Comparison of ENCODE assay signal across 10 mouse cellular contexts in genomic region chr10:62060224-62060913, GRCm38 (mm10).
DNase-seq lines count a peak whose midpoint lies in the region; ATAC-seq and TF ChIP-seq lines count a peak whose summit lies in the region.
"Had no signal": no experiment of that assay in that cellular context is flagged by ENCODE, and none has a peak within 500 bp of the region (broad histone marks: within the 10 kb centered on the region; RNA-seq: fewer than 3 reads in every experiment).

No protein-coding gene starts in this region.

- peaks cover 31% of the 10 kb centered on the region for H3K4me1 ChIP-seq in hindbrain, embryonic 10.5 days (replicated peaks)
- H3K4me1 ChIP-seq in hindbrain, embryonic 12.5 days, result peaks cover 33% of the 10 kb centered on the region
- peaks cover 12% of the 10 kb centered on the region; the same call in 1 of the 2 replicates for H3K4me1 ChIP-seq in hindbrain, postnatal 0 days (ENCODE audit: insufficient read depth, low read length)

- H3K36me3 ChIP-seq in hindbrain, embryonic 10.5 days, result no peaks in the 10 kb centered on the region
- H3K36me3 ChIP-seq in hindbrain, embryonic 12.5 days, result no peaks in the 10 kb centered on the region
- H3K36me3 ChIP-seq in hindbrain, postnatal 0 days (ENCODE audit: insufficient read depth, low read length), result no peaks in the 10 kb centered on the region

- no peaks in the 10 kb centered on the region for H3K9me3 ChIP-seq in hindbrain, embryonic 10.5 days
- no peaks in the 10 kb centered on the region for H3K9me3 ChIP-seq in hindbrain, embryonic 12.5 days (replicated peaks)
- H3K9me3 ChIP-seq in hindbrain, postnatal 0 days (ENCODE audit: low read length), result no peaks in the 10 kb centered on the region

- H3K4me2 ChIP-seq in hindbrain, embryonic 12.5 days (replicated peaks), result no peak overlapping the region
- no peak overlapping the region for H3K4me2 ChIP-seq in hindbrain, postnatal 0 days (ENCODE audit: low read depth, low read length)

- H3K9ac ChIP-seq in hindbrain, embryonic 12.5 days, result no peak overlapping the region
- no peak overlapping the region for H3K9ac ChIP-seq in hindbrain, postnatal 0 days (replicated peaks; ENCODE audit: low read length)

- no peak for TF ChIP-seq CTCF in hindbrain, postnatal 0 days (IDR thresholded peaks at IDR 0.05; ENCODE audit: low read depth)

- H3K27ac ChIP-seq in hindbrain, embryonic 10.5 days, result 0 out of 2 replicates have a peak overlapping the region, but pooled peaks have one; percentile 16
- no peak overlapping the region for H3K27ac ChIP-seq in hindbrain, embryonic 12.5 days
- H3K27ac ChIP-seq in hindbrain, postnatal 0 days, result no peak overlapping the region

- 0 out of 2 replicates have a peak, but pooled peaks cover 6% of the 10 kb centered on the region for H3K27me3 ChIP-seq in hindbrain, embryonic 10.5 days (ENCODE audit: insufficient read depth, poor library complexity, severe bottlenecking)
- H3K27me3 ChIP-seq in hindbrain, embryonic 12.5 days, result no peaks in the 10 kb centered on the region
- H3K27me3 ChIP-seq in hindbrain, postnatal 0 days (ENCODE audit: insufficient read depth, low read length), result no peaks in the 10 kb centered on the region

- no peak overlapping the region for H3K4me3 ChIP-seq in hindbrain, embryonic 10.5 days
- no peak overlapping the region for H3K4me3 ChIP-seq in hindbrain, embryonic 12.5 days
- no peak overlapping the region for H3K4me3 ChIP-seq in hindbrain, postnatal 0 days (ENCODE audit: low read length)

- no peak for ATAC-seq in hindbrain, embryonic 12.5 days (ENCODE audit: low FRiP score)
- no peak for ATAC-seq in hindbrain, postnatal 0 days

- no peak for DNase-seq in hindbrain, embryonic 10.5 days (ENCODE audit: low spot score)
- peak; percentile 19 for DNase-seq in ovary, postnatal 14 days (ENCODE audit: low spot score)
- DNase-seq in ovary, adult 18-20 months (ENCODE audit: low spot score), result no peak
- DNase-seq in hindbrain, postnatal 0 days (ENCODE audit: low spot score), result peak; percentile 45
- peak; percentile 56 for DNase-seq in testis, postnatal 10 days (ENCODE audit: low spot score)
- no peak for DNase-seq in frontal cortex, postnatal 25 days (ENCODE audit: low spot score in 2 of 2)
- DNase-seq: adrenal gland, adult 8-10 months; cerebellum, adult 9-10 months; right cerebral cortex, adult 18-20 months had no signal

- WGBS in hindbrain, embryonic 10.5 days, result 62% methylated on average over 16 of the region's 16 CpGs
- 63% methylated on average over 16 of the region's 16 CpGs for WGBS in hindbrain, embryonic 12.5 days
- 48% methylated on average over 16 of the region's 16 CpGs for WGBS in hindbrain, postnatal 0 days

Comparison
In these comparisons a context has a peak if more than half of its experiments do, and no peak if none do; other contexts are left out.
1. DNase-seq: peak in ovary, postnatal 14 days (single experiment), hindbrain, postnatal 0 days (single experiment) and testis, postnatal 10 days (single experiment); none in hindbrain, embryonic 10.5 days (single experiment), ovary, adult 18-20 months (single experiment) and frontal cortex, postnatal 25 days (0 of 2).